Mouse (Mus musculus) layer of hippocampus, postnatal 25 days (tissue): ENCODE measurements at regions not wholly inside any gene's neighbourhood (a gene's known extent, or its start where the extent isn't known, plus 50 kb on each side); places are given as distances from the start of the nearest gene placed in this dataset.

Experiments used
- DNase-seq, 2 experiments: peaks; one replicate each; pipeline ENCODE4 v3.0.0; 2022; ENCODE audit warnings: mixed read lengths in 2 of 2, low spot score in 1 of 2; ENCODE audit errors: extremely low spot score in 1 of 2

GRCm38 (mm10) chr9:13974870-13975269 is 147.4 kb downstream of the Fam76b start:
- no peak for DNase-seq

- DNase-seq, result no peak
These were observed 151.3 kb downstream of the Fam76b start for GRCm38 (mm10) chr9:13978842-13979241.

- no peak for DNase-seq
These were observed 160.0 kb downstream of the Fam76b start for GRCm38 (mm10) chr9:13987486-13987885.

- DNase-seq, result no peak
These were observed 161.4 kb downstream of the Fam76b start for GRCm38 (mm10) chr9:13988901-13989300.

GRCm38 (mm10) chr9:13990960-13991359 is 163.4 kb downstream of the Fam76b start:
- no peak for DNase-seq

GRCm38 (mm10) chr9:13992728-13993127 is 165.2 kb downstream of the Fam76b start:
- no peak for DNase-seq

- no peak for DNase-seq
These were observed 171.8 kb downstream of the Fam76b start for GRCm38 (mm10) chr9:13999358-13999757.

- peak in 1 of 2 experiments; percentile 45 for DNase-seq
These were observed 174.0 kb downstream of the Fam76b start for GRCm38 (mm10) chr9:14001517-14001916.

GRCm38 (mm10) chr9:14002236-14002635 is 174.7 kb downstream of the Fam76b start:
- no peak for DNase-seq

- no peak for DNase-seq
These were observed 175.6 kb downstream of the Fam76b start for GRCm38 (mm10) chr9:14003163-14003562.

GRCm38 (mm10) chr9:14006233-14006984 is 178.9 kb downstream of the Fam76b start:
- no peak for DNase-seq

- no peak for DNase-seq
These were observed 181.9 kb downstream of the Fam76b start for GRCm38 (mm10) chr9:14009451-14009850.

GRCm38 (mm10) chr9:14010261-14010949 is 182.9 kb downstream of the Fam76b start:
- DNase-seq, result no peak

- no peak for DNase-seq
These were observed 196.7 kb downstream of the Fam76b start for GRCm38 (mm10) chr9:14024216-14024615.

GRCm38 (mm10) chr9:14024701-14025100 is 197.2 kb downstream of the Fam76b start:
- DNase-seq, result no peak

GRCm38 (mm10) chr9:14028056-14028455 is 200.5 kb downstream of the Fam76b start:
- DNase-seq, result no peak

GRCm38 (mm10) chr9:14031358-14032047 is 204.0 kb downstream of the Fam76b start:
- DNase-seq, result no peak

GRCm38 (mm10) chr9:14032048-14032362 is 204.5 kb downstream of the Fam76b start:
- DNase-seq, result no peak

GRCm38 (mm10) chr9:14035526-14035925 is 208.0 kb downstream of the Fam76b start:
- no peak for DNase-seq

- no peak for DNase-seq
These were observed 214.5 kb downstream of the Fam76b start for GRCm38 (mm10) chr9:14041900-14042435.

GRCm38 (mm10) chr9:14048224-14048623 is 220.7 kb downstream of the Fam76b start:
- DNase-seq, result no peak
